Mouse (Mus musculus): Measurements from ENCODE around the gene Ptx4.

Gene Ptx4

DNA sequence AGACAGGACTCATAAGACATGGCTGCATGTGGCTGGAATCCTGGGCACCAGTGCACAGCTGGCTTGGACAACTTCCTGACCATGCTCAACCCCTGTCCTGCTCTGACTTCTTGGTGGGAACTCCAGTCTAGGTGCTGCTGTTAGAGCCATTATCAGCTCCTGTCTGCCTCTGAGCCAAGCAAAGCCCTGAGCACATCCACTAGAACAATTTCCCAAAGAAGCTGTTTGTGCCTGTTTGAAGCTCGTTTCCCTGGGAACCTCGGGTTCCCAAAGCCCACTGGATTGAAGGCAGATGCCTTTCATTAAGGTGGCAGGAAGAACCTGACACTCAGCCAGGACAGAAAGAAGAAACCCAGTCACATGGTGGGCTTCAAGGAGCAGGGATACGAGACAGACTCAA is at the start of gene Ptx4:
Gene Ptx4, plus strand, starts transcription at position 355 of the 400 bp plus-strand sequence.
- no peak for DNase-seq (ENCODE audit: low read depth, low spot score)

GRCm38 (mm10) chr17:25076906-25077305 is 43.7 kb upstream of the Ptx4 start:
- DNase-seq (ENCODE audit: low read depth, low spot score), result no peak

DNA sequence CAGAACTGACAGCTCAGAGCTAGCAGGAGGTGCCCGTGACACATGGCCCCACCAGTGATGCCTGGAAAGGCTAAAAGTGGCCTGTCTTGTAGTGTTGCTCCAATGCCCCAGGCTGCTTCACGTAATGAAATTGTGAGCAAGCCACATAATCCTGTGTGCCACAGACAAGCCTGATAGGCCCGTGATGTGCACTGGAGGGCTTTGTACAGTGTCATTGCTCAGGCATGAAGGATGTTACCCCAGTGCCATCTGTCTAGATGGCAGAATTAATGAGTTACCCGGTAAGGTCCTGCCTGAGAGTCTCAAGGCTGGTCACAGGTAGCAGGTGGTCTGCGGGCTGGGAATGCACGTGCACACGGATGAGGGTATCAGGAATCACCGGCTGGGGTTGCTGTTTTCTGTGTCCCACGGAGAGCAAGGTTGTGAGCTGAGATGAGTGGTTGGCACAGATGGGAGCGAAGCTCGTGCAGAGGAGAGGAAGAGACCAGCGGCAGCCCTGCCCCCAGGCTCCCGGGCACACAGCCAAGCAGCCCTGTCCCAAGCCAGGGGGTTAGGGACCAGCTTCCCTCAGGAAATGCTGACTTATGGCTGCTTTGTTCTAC is 42.7 kb upstream of the Ptx4 start:
- DNase-seq (ENCODE audit: low read depth, low spot score), result no peak

DNA sequence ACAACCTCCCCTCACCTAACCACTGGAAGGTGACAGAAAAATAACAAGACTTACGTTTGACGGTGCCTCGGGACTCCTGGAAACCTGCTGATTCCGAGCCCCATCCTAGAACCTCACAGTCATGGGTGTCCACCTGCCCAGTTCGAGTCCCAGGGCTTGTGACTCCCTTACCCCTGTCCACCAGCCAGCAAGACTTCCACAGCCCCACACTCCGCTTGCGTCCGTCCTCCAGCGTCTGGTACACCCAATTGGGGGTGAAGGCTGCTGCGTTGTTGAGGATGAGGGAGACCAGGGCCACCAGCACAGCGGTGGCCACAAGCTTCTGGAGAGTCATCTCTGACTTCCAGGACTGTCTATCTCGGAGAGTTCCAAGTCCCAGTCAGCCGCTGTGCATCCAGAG is 40.4 kb upstream of the Ptx4 start:
- DNase-seq (ENCODE audit: low read depth, low spot score), result no peak

DNA sequence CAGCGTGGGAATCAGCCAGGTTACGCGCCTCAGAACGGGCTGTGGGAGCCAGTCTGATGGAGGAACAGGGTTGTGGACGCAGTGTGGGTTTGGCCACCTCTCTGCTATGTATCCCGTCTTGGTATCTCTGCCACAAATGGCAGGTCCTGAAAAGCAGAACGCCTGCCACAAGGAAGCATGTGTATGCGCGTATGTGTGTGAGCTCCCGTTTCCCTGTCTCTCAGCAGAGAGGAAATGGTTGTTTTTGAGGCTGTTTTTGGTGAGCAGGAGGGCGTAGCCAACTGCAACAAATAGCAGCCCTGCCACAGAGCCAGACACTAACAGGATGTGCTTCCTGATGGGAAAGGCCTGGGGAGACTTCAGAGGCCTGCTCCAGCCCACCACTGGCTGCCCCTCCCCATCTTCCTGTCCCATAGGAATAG is 39.6 kb upstream of the Ptx4 start:
- DNase-seq (ENCODE audit: low read depth, low spot score), result no peak

DNA sequence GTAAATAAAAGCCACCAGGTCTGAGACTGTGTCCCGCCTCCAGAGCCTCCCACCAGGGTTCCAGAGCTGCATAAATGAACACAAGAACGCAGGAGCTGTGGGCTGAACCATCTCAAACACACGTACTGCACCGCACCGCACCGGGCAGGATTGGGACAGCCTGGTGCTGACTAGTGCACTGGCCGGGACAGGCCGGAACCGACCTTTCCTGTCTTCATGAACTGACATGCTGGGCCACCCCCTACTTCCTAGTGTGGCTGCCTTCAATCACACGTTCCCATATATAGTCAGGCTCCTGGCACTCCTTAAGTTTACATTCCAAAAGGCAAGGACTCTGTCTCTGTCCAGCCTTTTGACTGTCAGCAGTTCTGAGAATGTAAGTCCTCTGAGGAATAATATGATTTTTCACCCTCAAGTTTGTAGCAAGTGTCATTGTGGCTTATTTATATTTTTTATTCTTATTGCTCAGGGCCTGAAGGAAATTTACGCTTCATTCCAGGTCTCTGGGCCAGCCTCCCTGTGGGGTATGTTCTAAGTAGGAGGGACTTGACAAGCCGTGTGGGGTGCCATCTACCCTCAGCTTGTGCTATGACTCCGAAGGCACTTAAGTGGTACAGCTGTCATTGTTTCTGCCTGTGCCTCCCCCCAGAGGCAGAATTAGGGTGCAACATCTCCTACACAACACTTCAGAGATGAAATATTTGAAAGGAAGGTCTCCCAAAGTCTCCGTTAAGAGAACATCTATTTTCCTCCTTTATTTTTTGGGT is 38.3 kb upstream of the Ptx4 start:
- DNase-seq (ENCODE audit: low read depth, low spot score), result no peak

GRCm38 (mm10) chr17:25082887-25083286 is 37.7 kb upstream of the Ptx4 start:
- DNase-seq (ENCODE audit: low read depth, low spot score), result no peak

GRCm38 (mm10) chr17:25083444-25083931 is 37.1 kb upstream of the Ptx4 start, which contains the start of gene Tmem204:
Gene Tmem204 (minus strand): TSS chr17:25083591.
- DNase-seq (ENCODE audit: low read depth, low spot score), result peak; percentile 33

- no peak for DNase-seq (ENCODE audit: low read depth, low spot score)
Observed at GRCm38 (mm10) chr17:25084835-25085385, 35.6 kb upstream of the Ptx4 start.

- no peak for DNase-seq (ENCODE audit: low read depth, low spot score)
Observed at GRCm38 (mm10) chr17:25086724-25087123, 33.8 kb upstream of the Ptx4 start.

DNA sequence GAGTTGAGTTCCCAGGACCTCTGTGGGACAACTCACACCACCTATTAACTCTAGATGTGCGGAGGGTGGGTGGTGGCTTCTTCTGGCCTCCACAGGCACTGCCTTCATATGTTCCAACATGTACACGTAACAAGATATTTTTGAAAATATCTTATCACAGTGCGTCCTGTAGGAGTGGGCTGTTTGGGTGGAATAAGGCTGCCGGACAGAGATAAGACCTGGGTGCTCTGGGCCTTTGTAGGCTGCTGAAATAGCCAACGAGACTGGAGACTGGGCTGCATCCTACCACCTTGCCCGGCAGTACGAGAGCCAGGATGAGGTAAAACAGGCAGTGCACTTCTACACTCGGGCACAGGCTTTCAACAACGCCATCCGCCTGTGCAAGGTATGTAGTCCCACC is 31.4 kb upstream of the Ptx4 start:
- DNase-seq (ENCODE audit: low read depth, low spot score), result peak; percentile 34

DNA sequence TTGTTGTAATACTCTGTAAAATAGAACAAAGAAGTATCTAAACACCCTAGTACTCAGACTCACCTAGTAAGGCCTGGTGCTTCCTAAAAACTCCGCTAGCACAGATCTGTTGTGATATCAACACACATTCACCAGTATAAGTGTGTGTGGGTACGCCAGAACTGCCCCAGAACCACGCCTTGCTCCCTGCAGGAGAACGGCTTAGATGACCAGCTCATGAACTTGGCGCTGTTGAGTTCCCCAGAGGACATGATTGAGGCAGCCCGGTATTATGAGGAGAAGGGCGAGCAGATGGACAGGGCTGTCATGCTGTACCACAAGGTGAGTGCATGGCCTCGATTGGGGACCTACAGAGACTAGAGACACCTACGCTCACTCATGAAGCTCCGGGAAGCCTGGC is 30.1 kb upstream of the Ptx4 start:
- no peak for DNase-seq (ENCODE audit: low read depth, low spot score)

DNA sequence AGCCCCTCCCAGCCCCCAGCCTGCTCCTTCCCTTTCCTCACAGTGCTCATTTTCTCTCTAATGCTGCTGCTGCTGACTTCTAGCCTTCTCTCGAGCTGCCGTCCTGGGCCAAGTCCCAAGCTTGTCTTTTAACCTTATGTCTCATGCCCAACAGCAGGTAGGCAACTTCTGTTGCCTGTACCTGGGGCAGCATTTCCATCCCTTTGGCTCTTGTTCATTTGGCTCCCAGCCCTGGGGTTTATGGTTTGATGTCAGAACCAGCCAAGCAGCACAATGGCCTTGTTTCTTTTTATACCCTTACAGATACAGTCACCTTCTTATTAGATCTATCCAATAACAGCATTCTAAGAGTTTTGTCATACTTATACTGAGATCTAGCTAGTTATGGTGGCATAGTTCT is 24.3 kb upstream of the Ptx4 start:
- DNase-seq (ENCODE audit: low read depth, low spot score), result no peak

DNA sequence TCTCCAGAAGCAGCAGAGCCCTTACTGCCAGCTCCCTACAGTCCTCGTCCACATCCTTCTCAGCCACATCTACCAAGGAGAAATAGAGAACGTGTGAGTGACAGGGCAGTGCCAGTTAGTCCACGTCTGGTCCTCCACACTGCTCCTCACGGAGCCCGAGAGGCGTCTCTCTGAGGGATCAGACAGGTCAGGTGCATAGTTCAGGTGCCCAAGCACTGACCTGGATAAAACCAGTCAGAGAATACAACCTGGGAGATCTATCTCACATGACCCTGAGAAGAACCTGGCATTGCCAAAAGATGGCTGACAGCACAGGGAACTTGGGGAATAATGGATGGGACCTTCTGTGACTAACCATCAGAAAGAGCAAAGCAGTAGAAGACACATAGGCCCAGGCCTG is 20.5 kb upstream of the Ptx4 start:
- DNase-seq (ENCODE audit: low read depth, low spot score), result no peak

- no peak for DNase-seq (ENCODE audit: low read depth, low spot score)
Observed at GRCm38 (mm10) chr17:25101338-25101737, 19.2 kb upstream of the Ptx4 start.

DNA sequence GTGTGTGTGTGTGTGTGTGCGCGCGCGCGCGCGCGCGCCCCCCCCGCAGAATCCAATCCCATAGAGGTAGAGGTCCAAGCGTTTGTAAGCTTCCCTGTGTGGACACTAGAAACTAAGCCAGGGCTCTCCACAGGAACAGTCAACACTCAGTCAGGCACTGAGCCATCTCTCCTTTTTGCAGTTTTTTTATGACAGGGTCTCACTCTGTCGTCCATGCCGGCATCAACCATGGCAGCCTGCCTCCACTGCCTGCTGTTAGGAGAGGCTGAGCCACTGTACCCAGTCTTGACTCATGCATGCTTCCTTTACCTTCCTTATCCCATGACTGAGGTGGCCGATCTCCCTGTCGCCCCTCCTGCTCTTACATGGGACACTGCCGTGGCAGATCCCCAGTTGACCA is 12.8 kb upstream of the Ptx4 start:
- DNase-seq (ENCODE audit: low read depth, low spot score), result no peak

- peak; percentile 68 for DNase-seq (ENCODE audit: low read depth, low spot score)
Observed at GRCm38 (mm10) chr17:25109578-25109977, 11.0 kb upstream of the Ptx4 start.

GRCm38 (mm10) chr17:25110590-25110989 is 10.0 kb upstream of the Ptx4 start:
- DNase-seq (ENCODE audit: low read depth, low spot score), result no peak

- DNase-seq (ENCODE audit: low read depth, low spot score), result no peak
Observed at GRCm38 (mm10) chr17:25111220-25111619, 9.3 kb upstream of the Ptx4 start.

GRCm38 (mm10) chr17:25111739-25112422 is 8.7 kb upstream of the Ptx4 start:
- DNase-seq (ENCODE audit: low read depth, low spot score), result no peak

DNA sequence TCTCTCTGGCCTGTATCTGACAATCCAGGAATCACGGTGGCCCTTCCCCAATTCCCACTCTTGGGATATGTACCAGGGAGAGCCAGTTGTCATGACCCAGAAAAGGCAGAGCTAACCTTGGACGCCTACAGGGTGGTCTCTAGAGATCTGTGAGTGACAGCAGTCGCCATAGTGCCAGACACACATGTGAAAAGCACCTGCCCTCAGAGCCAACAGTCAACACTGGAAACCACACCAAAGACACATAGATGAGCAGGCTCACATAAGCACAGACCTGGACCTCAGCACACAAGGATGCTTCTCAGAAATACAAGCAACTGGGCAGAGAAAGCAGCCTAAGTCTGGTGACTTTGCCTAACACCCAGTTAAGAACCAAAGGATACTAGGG is 8.1 kb upstream of the Ptx4 start:
- DNase-seq (ENCODE audit: low read depth, low spot score), result no peak

DNA sequence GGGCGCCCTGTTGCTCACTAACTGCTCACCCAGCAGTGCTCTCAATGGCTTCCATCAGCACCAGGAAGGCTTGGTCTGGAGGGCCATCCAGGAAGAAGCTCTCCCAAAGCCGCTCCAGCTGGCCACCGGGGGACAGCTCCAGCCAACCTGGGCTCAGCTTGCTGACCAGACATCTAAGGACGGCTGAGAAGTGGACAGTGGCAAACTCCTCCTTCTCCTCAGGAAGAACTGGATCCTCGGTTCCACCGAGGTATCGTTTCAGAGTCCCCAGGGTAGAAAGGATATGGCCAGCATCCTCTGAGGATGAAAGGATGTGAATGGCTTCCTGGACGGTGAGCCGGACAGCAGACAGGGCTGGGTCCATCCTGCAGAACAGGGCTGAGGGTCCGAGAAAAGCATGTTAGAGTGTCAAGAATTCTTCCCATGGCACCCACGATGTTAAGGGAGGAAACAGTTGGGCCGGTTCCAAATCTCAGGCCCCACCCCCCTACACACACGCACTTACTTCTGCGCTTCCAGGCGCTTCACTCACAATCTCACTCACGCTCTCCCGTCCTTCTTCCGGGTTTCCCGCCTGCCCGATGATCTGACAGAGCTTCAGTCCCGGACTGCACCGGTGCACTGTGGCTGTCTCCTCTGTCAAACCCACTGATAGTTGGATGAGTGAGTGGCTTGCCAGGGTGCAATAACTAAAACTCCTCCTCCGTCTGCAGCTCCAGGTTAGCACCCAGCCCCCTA is 5.5 kb upstream of the Ptx4 start:
- no peak for DNase-seq (ENCODE audit: low read depth, low spot score)

Data from R1 (cell line).